Comparison of ENCODE assay signal across 8 mouse cellular contexts in genomic region chr4:127021989-127022626, GRCm38 (mm10). TPM values are rescaled to one million over a fixed set of nuclear protein-coding genes. Genes with fewer than 3 reads are reported as not detected.
A peak's percentile ranks its signal among the peaks of the same experiment; 100 is the strongest.
DNase-seq lines count a peak whose midpoint lies in the region; ATAC-seq lines count a peak whose summit lies in the region.

No protein-coding gene starts in this region.

- peaks cover 41% of the 10 kb centered on the region for H3K4me1 ChIP-seq in hindbrain, embryonic 13.5 days (replicated peaks)

- peaks cover 29% of the 10 kb centered on the region for H3K36me3 ChIP-seq in hindbrain, embryonic 13.5 days

- peak overlapping the region; percentile 98 for H3K27ac ChIP-seq in hindbrain, embryonic 13.5 days

- H3K9ac ChIP-seq in hindbrain, embryonic 13.5 days = peak overlapping the region; percentile 100

- no peaks in the 10 kb centered on the region for H3K27me3 ChIP-seq in hindbrain, embryonic 13.5 days

- no peaks in the 10 kb centered on the region for H3K9me3 ChIP-seq in hindbrain, embryonic 13.5 days

- ATAC-seq in hindbrain, embryonic 13.5 days (ENCODE audit: low FRiP score) = peak; percentile 78

- DNase-seq in NIH3T3 (ENCODE audit: low read depth) = peak; percentile 97
- DNase-seq in cerebellum, postnatal 10 days = peak; percentile 90 to 91
- DNase-seq in frontal cortex, postnatal 14 days (ENCODE audit: low spot score in 2 of 2) = peak; percentile 74 to 79
- peak; percentile 81 to 88 for DNase-seq in layer of hippocampus, postnatal 36 days
- DNase-seq in lung, postnatal 36 days = peak; percentile 89
- peak; percentile 96 for DNase-seq in retina, postnatal 1 day
- DNase-seq in urinary bladder, adult 18-20 months (ENCODE audit: low spot score in 2 of 2) = peak; percentile 78 to 80

- peak overlapping the region; percentile 98 for H3K4me2 ChIP-seq in hindbrain, embryonic 13.5 days

- WGBS in hindbrain, embryonic 13.5 days = 1% methylated on average over 50 of the region's 53 CpGs

- peak overlapping the region; percentile 99 for H3K4me3 ChIP-seq in hindbrain, embryonic 13.5 days

RNA-seq across cellular contexts. Expression of gene Sfpq, which starts 1.0 kb away (rescaled TPM):
- polyA plus RNA-seq in hindbrain, embryonic 13.5 days (2015; fragmentation: Nextera tagmentation; extraction: Ambion mirVana) = 89.3 and 89.9 TPM in 2 replicates
- 100 to 1,000 TPM; 265 to 324 TPM for total RNA-seq in layer of hippocampus, postnatal 36 days (2021)

RNA-seq across cellular contexts. Expression of gene Zmym1, which starts 38.8 kb away (rescaled TPM):
- 21.2 and 24.4 TPM in 2 replicates for polyA plus RNA-seq in hindbrain, embryonic 13.5 days (2015; fragmentation: Nextera tagmentation; extraction: Ambion mirVana)
- total RNA-seq in layer of hippocampus, postnatal 36 days (2021) = 10 to 100 TPM; 13.6 to 14.1 TPM

RNA-seq across cellular contexts. Expression of gene Zmym4, which starts 54.2 kb away (rescaled TPM):
- 30.0 and 31.4 TPM in 2 replicates for polyA plus RNA-seq in hindbrain, embryonic 13.5 days (2015; fragmentation: Nextera tagmentation; extraction: Ambion mirVana)
- total RNA-seq in layer of hippocampus, postnatal 36 days (2021) = 10 to 100 TPM; 51.2 to 54.5 TPM

RNA-seq across cellular contexts. Expression of gene Zmym6, which starts 55.1 kb away (rescaled TPM):
- 29.5 and 33.1 TPM in 2 replicates for polyA plus RNA-seq in hindbrain, embryonic 13.5 days (2015; fragmentation: Nextera tagmentation; extraction: Ambion mirVana)
- 10 to 100 TPM; 45.2 to 51.2 TPM for total RNA-seq in layer of hippocampus, postnatal 36 days (2021)

Comparison
In these comparisons a context has a peak if more than half of its experiments do, and no peak if none do; other contexts are left out.
1. Peak in every context shown above with its lines: DNase-seq, ATAC-seq, H3K4me3 ChIP-seq and H3K27ac ChIP-seq.